Mouse (Mus musculus) cerebellum, adult 2 months (tissue): ENCODE measurements around the gene Pop7.

Source experiments
- CTCF ChIP-seq: fragments of 200-500 bp; IDR thresholded peaks from 2 replicates; pipeline ENCODE4 v1.5.1; 2011; ENCODE audit warnings: low read depth, mild to moderate bottlenecking, control low read depth, low read length, moderate library complexity, borderline replicate concordance; ENCODE audit not compliant: insufficient read depth
- POLR2A ChIP-seq: fragments of 200-500 bp; IDR thresholded peaks from 2 replicates; pipeline ENCODE4 v1.6.1; 2011; ENCODE audit warnings: low read length, control low read depth, borderline replicate concordance; ENCODE audit not compliant: insufficient read depth

- no peak for TF ChIP-seq CTCF
- TF ChIP-seq POLR2A, result no peak
These were observed 25.1 kb upstream of the Pop7 start for GRCm38 (mm10) chr5:137527413-137527812.
